Mouse (Mus musculus) heart, adult 2 months (tissue): Measurements from ENCODE around the gene Ank3.

Source experiments
- CTCF ChIP-seq: fragments of 200-600 bp; IDR thresholded peaks from 2 replicates; pipeline ENCODE4 v1.8.1; 2022; ENCODE audit warnings: antibody characterized with exemption, mild to moderate bottlenecking, moderate library complexity
- EP300 ChIP-seq: fragments of 200-500 bp; IDR thresholded peaks from 2 replicates; pipeline ENCODE4 v1.6.1; 2011; ENCODE audit warnings: low read depth, low read length, control low read depth; ENCODE audit not compliant: insufficient read depth
- POLR2A ChIP-seq: fragments of 200-500 bp; IDR thresholded peaks from 2 replicates; pipeline ENCODE4 v1.6.1; 2011; ENCODE audit warnings: mild to moderate bottlenecking, low read depth, low read length, control low read depth; ENCODE audit not compliant: insufficient read depth

DNA sequence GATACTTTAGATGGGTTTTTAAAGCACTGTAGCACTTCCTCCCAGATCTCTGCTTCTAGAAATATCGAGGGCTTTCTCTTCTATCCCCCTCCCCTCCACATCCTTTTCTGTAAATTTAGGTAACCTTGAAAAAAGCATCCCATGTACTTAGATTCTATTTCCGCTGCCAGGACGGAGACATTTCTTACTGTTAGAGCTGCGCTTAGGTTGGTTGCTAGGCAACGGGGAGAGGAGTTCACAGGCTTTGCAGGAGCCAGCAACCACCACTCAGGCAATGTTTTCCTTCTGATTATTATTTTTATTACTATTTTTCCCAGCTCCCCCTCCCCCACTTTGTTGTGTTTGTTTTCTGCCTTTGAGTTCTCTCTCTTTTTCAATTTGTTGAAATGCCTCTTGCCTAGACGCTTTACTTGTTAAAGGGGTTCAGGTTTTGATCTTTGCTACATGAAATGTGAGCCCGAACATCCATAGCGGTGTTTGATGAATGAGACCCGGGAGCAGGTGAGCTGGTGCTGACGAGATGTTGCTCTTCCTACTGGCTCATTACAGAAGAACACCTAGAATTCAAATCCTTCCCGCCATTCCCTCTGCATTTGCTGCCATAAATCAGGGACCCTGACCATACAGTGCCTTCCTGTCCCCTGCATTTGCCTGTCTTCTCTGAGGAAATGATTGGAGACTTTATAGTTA is 101.7 kb downstream of the Ank3 start:
- TF ChIP-seq POLR2A (no peak), CTCF (no peak), EP300 (no peak)
